Mouse (Mus musculus) embryonic facial prominence, embryonic 12.5 days (tissue): ENCODE data around the gene Tent4b. TPM values are rescaled to one million over a fixed set of nuclear protein-coding genes. Genes with fewer than 3 reads are reported as not detected.

Experiments
- ATAC-seq: fragments of 200-750 bp; cut with Nextera tagmentation; 2 replicates; pipeline ENCODE4 v1.8.0; 2017; ENCODE audit not compliant: insufficient number of reproducible peaks, insufficient read depth, low FRiP score, low TSS enrichment
- H3K27ac ChIP-seq: fragments of 300-500 bp; sonication (generic); 2 replicates; pipeline ENCODE4 v1.5.1; 2016; ENCODE audit warnings: mild to moderate bottlenecking
- H3K27me3 ChIP-seq: fragments of 300-500 bp; sonication (generic); 2 replicates; pipeline ENCODE4 v1.6.1; 2016; ENCODE audit warnings: mild to moderate bottlenecking, moderate library complexity
- H3K36me3 ChIP-seq: fragments of 300-500 bp; sonication (generic); 2 replicates; pipeline ENCODE4 v1.6.1; 2016; ENCODE audit warnings: mild to moderate bottlenecking
- H3K4me1 ChIP-seq: fragments of 300-500 bp; sonication (generic); 2 replicates; pipeline ENCODE4 v1.6.1; 2016
- H3K4me2 ChIP-seq: fragments of 300-500 bp; sonication (generic); replicated peaks from 2 replicates; pipeline ENCODE4 v1.6.1; 2016; ENCODE audit warnings: mild to moderate bottlenecking, moderate library complexity
- H3K4me3 ChIP-seq: fragments of 300-500 bp; sonication (generic); 2 replicates; pipeline ENCODE4 v1.5.1; 2016; ENCODE audit warnings: mild to moderate bottlenecking
- H3K9ac ChIP-seq: fragments of 300-500 bp; sonication (generic); 2 replicates; pipeline ENCODE4 v1.6.1; 2016; ENCODE audit warnings: mild to moderate bottlenecking, moderate library complexity
- H3K9me3 ChIP-seq: fragments of 300-500 bp; sonication (generic); 2 replicates; pipeline ENCODE4 v1.6.1; 2016; ENCODE audit warnings: mild to moderate bottlenecking, moderate library complexity
- WGBS: fragments of 180-500 bp; shearing (Covaris S2); methylation state at CpG from one replicate; pipeline ENCODE4 v1.1.7; 2016; 5-methylcytosine and 5-hydroxymethylcytosine counted together
- polyA plus RNA-seq: library from polyadenylated mRNA; unstranded; fragments of >200 nt; fragmentation: Nextera tagmentation; extraction: Ambion mirVana; gene quantifications from 2 replicates; pipeline ENCODE4 v1.2.1, GENCODE M21; 2016

Gene Tent4b
- polyA plus RNA-seq, 1 experiment from 2014 or later, result 11.9 TPM

- Histone ChIP-seq H3K4me3 (no peak overlapping the region), H3K36me3 (no peaks in the 10 kb centered on the region), H3K27me3 (peaks cover 4% of the 10 kb centered on the region; the same call in 1 of the 2 replicates), H3K9me3 (no peaks in the 10 kb centered on the region), H3K4me1 (peaks cover 17% of the 10 kb centered on the region), H3K9ac (no peak overlapping the region), H3K27ac (peak overlapping the region; percentile 54; the same call in 1 of the 2 replicates), H3K4me2 (no peak overlapping the region)
- WGBS, result 49% methylated on average over 10 of the region's 10 CpGs
- ATAC-seq, result no peak
Measured at GRCm38 (mm10) chr8:88266170-88266800, 67.3 kb downstream of the Tent4b start.

- 84% methylated on average over 14 of the region's 14 CpGs for WGBS
- no peak for ATAC-seq
Measured at GRCm38 (mm10) chr8:88266801-88267403, 67.9 kb downstream of the Tent4b start.

GRCm38 (mm10) chr8:88269107-88269875, 70.3 kb downstream of the Tent4b start:
- Histone ChIP-seq H3K27ac (no peak overlapping the region), H3K36me3 (no peaks in the 10 kb centered on the region), H3K4me1 (peaks cover 16% of the 10 kb centered on the region), H3K9me3 (no peaks in the 10 kb centered on the region), H3K4me3 (no peak overlapping the region), H3K9ac (no peak overlapping the region), H3K27me3 (peaks cover 22% of the 10 kb centered on the region), H3K4me2 (no peak overlapping the region)
- WGBS, result 57% methylated on average over 7 of the region's 7 CpGs
- no peak for ATAC-seq

More at GRCm38 (mm10) chr8:88266801-88267403, 67.9 kb downstream of the Tent4b start:
- no peak overlapping the region for H3K4me2 ChIP-seq
- peaks cover 17% of the 10 kb centered on the region for H3K4me1 ChIP-seq
- no peaks in the 10 kb centered on the region for H3K36me3 ChIP-seq
- peaks cover 4% of the 10 kb centered on the region; the same call in 1 of the 2 replicates for H3K27me3 ChIP-seq
- no peaks in the 10 kb centered on the region for H3K9me3 ChIP-seq
- no peak overlapping the region for H3K27ac ChIP-seq
- H3K4me3 ChIP-seq, result no peak overlapping the region
- no peak overlapping the region for H3K9ac ChIP-seq

- 76% methylated on average over 3 of the region's 3 CpGs for WGBS
- no peak for ATAC-seq
- H3K36me3 ChIP-seq, result no peaks in the 10 kb centered on the region
Measured at GRCm38 (mm10) chr8:88270086-88270485, 71.1 kb downstream of the Tent4b start.

GRCm38 (mm10) chr8:88272231-88273050, 73.4 kb downstream of the Tent4b start, which contains the start of gene Adcy7:
TSS of gene Adcy7 (plus strand) at chr8:88272403.
- Histone ChIP-seq H3K9me3 (no peaks in the 10 kb centered on the region), H3K9ac (peak within 1 kb of the TSS; percentile 52), H3K4me2 (peak within 1 kb of the TSS; percentile 91), H3K27ac (no peak within 1 kb of the TSS), H3K36me3 (no peaks in the 10 kb centered on the region), H3K4me3 (peak within 1 kb of the TSS; percentile 42), H3K27me3 (peaks cover 22% of the 10 kb centered on the region), H3K4me1 (peaks cover 5% of the 10 kb centered on the region; the same call in 1 of the 2 replicates)
- WGBS, result 4% methylated on average over 64 of the region's 64 CpGs
- ATAC-seq, result peak; percentile 38

More at GRCm38 (mm10) chr8:88270086-88270485, 71.1 kb downstream of the Tent4b start:
- no peak overlapping the region for H3K4me2 ChIP-seq
- peaks cover 22% of the 10 kb centered on the region for H3K27me3 ChIP-seq
- no peak overlapping the region for H3K4me3 ChIP-seq
- peaks cover 13% of the 10 kb centered on the region for H3K4me1 ChIP-seq
- no peak overlapping the region for H3K9ac ChIP-seq
- no peaks in the 10 kb centered on the region for H3K9me3 ChIP-seq
- no peak overlapping the region for H3K27ac ChIP-seq

- Histone ChIP-seq H3K9ac (peak overlapping the region; percentile 52; the same call in 1 of the 2 replicates), H3K9me3 (no peaks in the 10 kb centered on the region), H3K4me2 (peak overlapping the region; percentile 91), H3K4me3 (peak overlapping the region; percentile 42), H3K27ac (no peak overlapping the region), H3K36me3 (no peaks in the 10 kb centered on the region), H3K4me1 (peaks cover 5% of the 10 kb centered on the region; the same call in 1 of the 2 replicates), H3K27me3 (peaks cover 22% of the 10 kb centered on the region)
- ATAC-seq, result no peak
- 65% methylated on average over 7 of the region's 7 CpGs for WGBS
Measured at GRCm38 (mm10) chr8:88273051-88273430, 74.0 kb downstream of the Tent4b start.

GRCm38 (mm10) chr8:88274090-88274489, 75.1 kb downstream of the Tent4b start:
- H3K27ac ChIP-seq, result no peak overlapping the region
- no peak overlapping the region for H3K4me3 ChIP-seq
- H3K9ac ChIP-seq, result no peak overlapping the region
- WGBS, result 87% methylated on average over 5 of the region's 5 CpGs
- no peaks in the 10 kb centered on the region for H3K36me3 ChIP-seq
- no peaks in the 10 kb centered on the region for H3K9me3 ChIP-seq
- ATAC-seq, result no peak
- H3K27me3 ChIP-seq, result peaks cover 22% of the 10 kb centered on the region
- peaks cover 5% of the 10 kb centered on the region; the same call in 1 of the 2 replicates for H3K4me1 ChIP-seq
- H3K4me2 ChIP-seq, result no peak overlapping the region

- Histone ChIP-seq H3K9me3 (no peaks in the 10 kb centered on the region), H3K4me2 (no peak overlapping the region), H3K9ac (no peak overlapping the region), H3K4me1 (peaks cover 14% of the 10 kb centered on the region), H3K36me3 (no peaks in the 10 kb centered on the region), H3K4me3 (no peak overlapping the region), H3K27me3 (no peaks in the 10 kb centered on the region), H3K27ac (no peak overlapping the region)
- WGBS, result 46% methylated on average over 5 of the region's 5 CpGs
- no peak for ATAC-seq
Measured at GRCm38 (mm10) chr8:88279220-88279619, 80.2 kb downstream of the Tent4b start.

- no peak for ATAC-seq
- Histone ChIP-seq H3K4me2 (no peak overlapping the region), H3K36me3 (no peaks in the 10 kb centered on the region), H3K4me1 (peaks cover 19% of the 10 kb centered on the region), H3K9ac (no peak overlapping the region), H3K27me3 (no peaks in the 10 kb centered on the region), H3K4me3 (no peak overlapping the region), H3K9me3 (no peaks in the 10 kb centered on the region), H3K27ac (no peak overlapping the region)
- 77% methylated on average over 6 of the region's 6 CpGs for WGBS
Measured at GRCm38 (mm10) chr8:88279670-88280069, 80.7 kb downstream of the Tent4b start.

- no peak overlapping the region for H3K4me2 ChIP-seq
- no peak overlapping the region for H3K9ac ChIP-seq
- no peak overlapping the region for H3K27ac ChIP-seq
- no peak overlapping the region for H3K4me3 ChIP-seq
- ATAC-seq, result no peak
- H3K36me3 ChIP-seq, result no peaks in the 10 kb centered on the region
- peaks cover 27% of the 10 kb centered on the region for H3K4me1 ChIP-seq
- H3K27me3 ChIP-seq, result 0 out of 2 replicates have a peak, but pooled peaks cover under 1% of the 10 kb centered on the region
- WGBS, result 83% methylated on average over 7 of the region's 7 CpGs
- H3K9me3 ChIP-seq, result no peaks in the 10 kb centered on the region
Measured at GRCm38 (mm10) chr8:88280904-88281303, 81.9 kb downstream of the Tent4b start.

GRCm38 (mm10) chr8:88282684-88283083, 83.7 kb downstream of the Tent4b start:
- H3K9me3 ChIP-seq, result no peaks in the 10 kb centered on the region
- 11% methylated on average over 8 of the region's 8 CpGs for WGBS
- no peak overlapping the region for H3K4me2 ChIP-seq
- H3K36me3 ChIP-seq, result no peaks in the 10 kb centered on the region
- 0 out of 2 replicates have a peak overlapping the region, but pooled peaks have one; percentile 27 for H3K27ac ChIP-seq
- no peak overlapping the region; the same call in 1 of the 2 replicates for H3K9ac ChIP-seq
- H3K27me3 ChIP-seq, result 0 out of 2 replicates have a peak, but pooled peaks cover 2% of the 10 kb centered on the region
- no peak overlapping the region for H3K4me3 ChIP-seq
- H3K4me1 ChIP-seq, result peaks cover 32% of the 10 kb centered on the region
- ATAC-seq, result no peak
